Mouse (Mus musculus): Measurements from ENCODE around the gene Adprhl1. TPM values are rescaled to one million over a fixed set of nuclear protein-coding genes. Genes with fewer than 3 reads are reported as not detected.
A peak's percentile ranks its signal among the peaks of the same experiment; 100 is the strongest.

Gene Adprhl1
- 0.04 TPM for polyA plus RNA-seq (2021)

DNA sequence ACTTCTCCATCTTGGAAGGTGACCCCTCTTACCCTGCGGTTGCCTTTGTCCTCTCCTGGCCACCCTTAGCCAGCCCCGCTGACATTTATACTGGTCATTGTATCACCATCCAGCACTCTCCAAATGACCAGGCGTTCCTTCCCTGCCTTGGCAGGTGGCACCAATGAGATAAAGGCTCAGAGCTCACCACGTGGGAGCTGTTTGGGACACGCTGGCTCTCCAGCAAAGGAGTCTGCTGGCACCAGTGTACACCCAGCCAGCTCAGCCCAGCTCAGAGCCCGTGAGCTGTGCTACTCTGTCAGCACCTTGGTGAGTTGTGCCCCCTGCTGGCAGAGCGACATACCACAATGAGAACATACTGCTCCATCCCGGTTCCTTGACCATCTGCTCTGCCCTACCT lies at the start of gene Adprhl1:
Gene Adprhl1, minus strand, starts transcription at position 144 of the 400 bp plus-strand sequence.
- ChIA-PET POLR2A (no interaction called here), CTCF (interaction anchor here (0.9 to 1.5 kb wide), 2 partner anchors 9 to 12 kb away, joined by 3 read pairs; no protein-coding TSS in a partner anchor)
- peaks cover 12% of the 10 kb centered on the region for H3K27me3 ChIP-seq
- in situ Hi-C loops (cut with MboI; ENCODE audit: low pct_unique_long_range_greater_than_20kb), result no loop called here
- ATAC-seq, result peak; percentile 49
- no peak for TF ChIP-seq CTCF (IDR thresholded peaks at IDR 0.05)
- no peak for DNase-seq (ENCODE audit: low read depth, low spot score)

DNA sequence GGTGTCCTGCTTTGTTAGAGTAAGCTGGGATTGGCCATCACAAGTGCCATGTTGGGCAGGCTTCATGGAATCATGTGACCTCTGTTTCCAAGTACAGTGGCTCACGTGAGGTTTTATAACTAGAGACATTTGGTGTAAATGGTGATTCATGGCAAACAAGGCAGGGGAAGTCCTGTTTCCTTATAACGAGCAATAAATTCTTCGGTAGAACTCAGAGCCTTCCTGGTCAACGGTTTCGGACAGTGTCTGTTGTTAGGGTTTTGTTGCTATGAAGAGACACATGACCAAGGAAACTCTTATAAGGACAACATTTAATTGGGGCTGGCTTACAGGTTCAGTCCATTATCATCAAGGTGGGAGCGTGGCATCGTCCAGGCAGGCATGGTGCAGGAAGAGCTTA lies 47.1 kb upstream of the Adprhl1 start:
- no peak for TF ChIP-seq CTCF (IDR thresholded peaks at IDR 0.05)
- in situ Hi-C loops (cut with MboI; ENCODE audit: low pct_unique_long_range_greater_than_20kb), result no loop called here
- ChIA-PET POLR2A (no interaction called here), CTCF (no interaction called here)
- ATAC-seq (no peak), DNase-seq (ENCODE audit: low read depth, low spot score) (no peak)
- H3K27me3 ChIP-seq, result no peaks in the 10 kb centered on the region

DNA sequence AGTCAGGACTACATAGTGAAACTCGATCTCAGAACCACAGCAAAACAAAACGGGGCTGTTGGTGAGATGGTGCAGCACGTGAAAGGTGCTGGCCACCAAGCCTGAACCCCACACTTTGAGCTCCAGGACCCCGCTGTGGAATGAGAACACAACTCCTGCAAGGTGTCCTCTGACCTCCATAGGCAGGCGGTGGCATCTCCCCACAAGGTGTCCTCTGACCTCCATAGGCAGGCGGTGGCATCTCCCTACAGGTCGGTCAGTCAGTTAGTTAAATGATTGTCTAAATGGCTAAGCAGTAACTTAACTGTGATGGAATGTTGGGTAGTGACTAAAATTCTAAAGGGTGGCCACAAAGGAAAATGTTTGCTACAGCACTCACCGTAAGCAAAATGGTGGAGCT lies 45.6 kb upstream of the Adprhl1 start:
- DNase-seq (ENCODE audit: low read depth, low spot score), result no peak
- no peak for TF ChIP-seq CTCF (IDR thresholded peaks at IDR 0.05)
- in situ Hi-C loops (cut with MboI; ENCODE audit: low pct_unique_long_range_greater_than_20kb), result no loop called here
- ChIA-PET CTCF (interaction anchor here (1.1 to 1.2 kb wide), 2 partner anchors 9 to 24 kb away, joined by 3 read pairs; no protein-coding TSS in a partner anchor), POLR2A (no interaction called here)
- H3K27me3 ChIP-seq, result no peaks in the 10 kb centered on the region
- no peak for ATAC-seq

DNA sequence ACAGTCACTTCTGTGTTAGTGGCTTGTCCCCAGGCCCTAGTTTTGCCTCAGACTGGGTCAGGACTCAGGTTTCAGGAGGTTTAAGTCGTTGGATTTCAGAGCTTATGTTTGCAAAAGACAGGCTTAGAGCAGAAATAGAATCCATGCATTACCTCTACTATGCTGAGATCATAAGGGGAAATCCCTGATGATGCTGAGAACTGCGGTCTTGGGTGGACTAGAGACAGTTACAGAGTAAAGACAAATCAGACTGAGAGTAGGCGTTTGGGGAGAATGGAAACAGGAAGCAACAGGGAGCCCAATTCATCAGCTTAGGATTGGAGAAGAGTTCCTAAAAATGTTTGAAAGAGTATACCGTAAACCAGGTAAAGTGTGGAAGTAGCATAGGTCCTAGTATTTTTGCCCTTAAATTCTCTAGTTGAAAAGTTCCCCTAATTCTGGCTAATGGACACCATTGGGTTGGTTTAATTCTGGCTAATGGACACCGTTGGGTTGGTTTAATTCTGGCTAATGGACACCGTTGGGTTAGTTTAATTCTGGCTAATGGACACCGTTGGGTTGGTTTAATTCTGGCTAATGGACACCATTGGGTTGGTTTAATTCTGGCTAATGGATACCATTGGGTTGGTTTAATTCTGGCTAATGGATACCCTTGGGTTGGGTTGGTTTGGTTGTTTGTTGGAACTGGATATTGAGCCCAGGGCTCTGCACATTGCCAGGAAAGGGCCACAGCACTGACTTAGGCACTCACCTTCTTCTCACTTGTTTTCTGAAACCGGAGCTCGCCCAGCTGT lies 39.9 kb upstream of the Adprhl1 start:
- ChIA-PET CTCF (interaction anchor here (0.6 kb wide), 1 partner anchor 315 kb away, joined by 3 read pairs; no protein-coding TSS in a partner anchor), POLR2A (no interaction called here)
- DNase-seq (ENCODE audit: low read depth, low spot score) (no peak), ATAC-seq (no peak)
- H3K27me3 ChIP-seq, result no peaks in the 10 kb centered on the region
- TF ChIP-seq CTCF (IDR thresholded peaks at IDR 0.05), result no peak
- in situ Hi-C loops (cut with MboI; ENCODE audit: low pct_unique_long_range_greater_than_20kb), result no loop called here

DNA sequence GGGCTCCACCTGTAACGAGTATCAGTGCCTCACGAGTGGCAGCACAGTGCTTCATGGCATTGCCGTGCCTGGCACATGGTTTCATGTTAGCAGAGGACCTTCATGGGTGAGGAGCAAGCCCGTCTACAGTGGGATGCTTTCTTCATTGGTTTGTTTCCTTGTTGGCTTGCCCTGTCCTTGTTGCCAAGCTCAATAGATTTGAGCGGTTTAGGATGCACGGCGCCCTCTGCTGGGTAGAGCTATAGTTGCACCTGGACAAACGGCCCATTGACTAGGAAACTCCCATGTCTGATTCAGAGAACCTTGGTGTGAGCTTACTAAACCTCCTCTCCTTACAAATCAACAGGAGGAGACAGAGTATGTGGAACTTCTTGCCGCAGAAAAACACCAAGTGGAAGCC lies 38.4 kb upstream of the Adprhl1 start:
- ATAC-seq (no peak), DNase-seq (ENCODE audit: low read depth, low spot score) (no peak)
- in situ Hi-C loops (cut with MboI; ENCODE audit: low pct_unique_long_range_greater_than_20kb), result no loop called here
- TF ChIP-seq CTCF (IDR thresholded peaks at IDR 0.05), result no peak
- ChIA-PET POLR2A (interaction anchor here (0.9 kb wide), 1 partner anchor 20 kb away, joined by 5 read pairs; no protein-coding TSS in a partner anchor), CTCF (interaction anchor here (0.6 to 1.6 kb wide), 3 partner anchors 13 to 105 kb away, joined by 3 to 5 read pairs (median 3); no protein-coding TSS in a partner anchor)
- H3K27me3 ChIP-seq, result no peaks in the 10 kb centered on the region

DNA sequence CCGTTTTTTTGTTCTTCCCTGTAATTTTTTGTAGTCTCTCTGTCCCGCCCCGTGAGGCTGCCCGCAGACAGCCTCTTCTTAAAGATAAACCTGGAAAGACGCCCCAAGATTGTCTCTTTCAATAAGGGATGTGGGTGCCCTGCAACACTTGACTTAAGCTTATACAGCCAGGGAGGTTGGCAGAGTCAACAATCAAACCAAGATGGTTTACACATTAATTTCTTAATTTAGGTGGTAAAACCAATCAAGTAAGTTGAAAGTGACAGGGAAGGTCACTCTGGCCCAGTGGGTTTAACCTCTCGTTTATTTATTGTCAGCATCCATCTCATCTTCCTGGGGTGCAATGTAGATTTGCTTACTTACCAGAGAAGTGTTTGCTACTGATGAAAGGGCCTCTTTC lies 34.7 kb upstream of the Adprhl1 start:
- ATAC-seq, result no peak
- POLR2A ChIA-PET, result interaction anchor here (0.5 to 1.2 kb wide), 4 partner anchors 9 to 315 kb away, joined by 3 to 4 read pairs (median 3); no protein-coding TSS in a partner anchor
- no peaks in the 10 kb centered on the region for H3K27me3 ChIP-seq
- CTCF ChIA-PET, result no interaction called here
- in situ Hi-C loops (cut with MboI; ENCODE audit: low pct_unique_long_range_greater_than_20kb), result no loop called here
- no peak for DNase-seq (ENCODE audit: low read depth, low spot score)
- no peak for TF ChIP-seq CTCF (IDR thresholded peaks at IDR 0.05)

DNA sequence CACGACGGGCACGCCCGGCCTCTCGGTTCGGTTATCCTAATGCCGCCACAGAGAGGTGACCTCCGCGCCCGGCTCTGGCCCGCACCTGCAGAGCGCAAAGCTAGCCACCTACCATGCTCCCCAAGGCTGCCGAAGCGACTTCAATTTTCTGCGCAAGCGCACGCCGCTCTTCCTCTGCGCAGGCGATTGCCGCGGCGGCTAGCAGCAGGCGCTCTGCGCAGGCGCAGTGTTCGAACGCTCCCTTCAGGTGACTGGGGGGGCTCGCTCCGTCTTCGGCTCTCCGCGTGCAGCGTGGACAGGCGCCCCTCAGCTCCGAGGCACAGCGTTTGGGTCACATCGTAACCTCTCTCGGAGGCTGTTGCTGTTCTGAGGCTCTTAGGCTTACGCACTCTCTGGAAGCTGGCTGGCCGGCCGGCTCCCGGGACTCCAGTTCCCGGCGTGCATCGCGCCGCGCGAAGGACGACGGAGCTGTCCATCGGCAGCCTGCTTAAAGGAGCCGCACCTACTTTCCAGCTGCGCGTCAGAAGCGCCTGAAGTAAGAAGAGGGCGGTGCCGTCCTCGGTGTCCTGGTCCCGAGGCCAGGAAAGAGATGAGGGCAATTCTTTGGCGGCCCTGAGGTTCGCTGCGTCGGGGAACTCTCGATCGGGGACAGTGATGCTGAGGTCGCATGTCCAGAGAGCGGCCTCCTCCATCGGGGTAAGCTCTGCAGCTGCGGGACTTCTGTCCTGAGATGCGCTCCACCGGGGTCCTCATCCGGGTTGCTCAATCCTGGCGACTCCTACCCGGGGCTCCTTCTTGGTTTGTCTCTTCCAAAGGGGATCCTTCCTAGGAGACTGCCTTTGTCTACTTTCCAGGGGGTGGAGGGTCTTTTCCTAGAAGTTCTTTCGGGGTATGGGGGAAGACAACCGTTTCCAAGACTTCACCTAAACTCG lies 34.0 kb upstream of the Adprhl1 start, which contains the start of the genes Dcun1d2 and Tmco3:
Gene Dcun1d2, minus strand, starts transcription at position 440 of the 932 bp plus-strand sequence.
Gene Tmco3, plus strand, starts transcription at position 499 of the 932 bp plus-strand sequence.
- DNase-seq (ENCODE audit: low read depth, low spot score), result peak; percentile 88
- in situ Hi-C loops (cut with MboI; ENCODE audit: low pct_unique_long_range_greater_than_20kb), result no loop called here
- ChIA-PET POLR2A (interaction anchor here (0.5 to 1.1 kb wide), 3 partner anchors 11 to 315 kb away, joined by 3 to 4 read pairs (median 3); no protein-coding TSS in a partner anchor), CTCF (interaction anchor here (1.3 kb wide), 1 partner anchor 10 kb away, joined by 4 read pairs; no protein-coding TSS in a partner anchor)
- TF ChIP-seq CTCF (IDR thresholded peaks at IDR 0.05), result no peak
- H3K27me3 ChIP-seq, result no peaks in the 10 kb centered on the region
- ATAC-seq, result peak; percentile 82

DNA sequence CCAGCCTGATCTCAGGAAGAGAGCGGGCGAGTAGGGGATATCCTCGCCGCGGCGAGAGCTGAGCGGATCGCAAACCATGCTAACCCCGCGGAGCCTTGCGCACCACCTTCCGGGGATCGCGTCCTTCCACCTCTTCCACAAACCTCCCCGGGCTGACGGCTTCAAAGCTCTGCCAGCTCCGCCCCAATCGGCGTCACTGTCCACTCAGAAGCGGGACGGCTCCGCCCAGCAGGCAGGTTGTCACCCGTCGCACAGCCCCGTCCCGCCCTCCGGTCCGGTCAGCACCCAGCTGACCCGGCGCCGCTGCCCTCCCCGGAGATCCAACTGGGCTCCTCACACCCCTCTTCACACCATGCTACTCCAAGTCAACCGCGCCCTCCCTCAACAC lies 33.3 kb upstream of the Adprhl1 start:
- ChIA-PET POLR2A (no interaction called here), CTCF (interaction anchor here (1.3 kb wide), 1 partner anchor 10 kb away, joined by 4 read pairs; no protein-coding TSS in a partner anchor)
- no peak for TF ChIP-seq CTCF (IDR thresholded peaks at IDR 0.05)
- ATAC-seq (peak; percentile 89), DNase-seq (ENCODE audit: low read depth, low spot score) (peak; percentile 58)
- in situ Hi-C loops (cut with MboI; ENCODE audit: low pct_unique_long_range_greater_than_20kb), result no loop called here
- no peaks in the 10 kb centered on the region for H3K27me3 ChIP-seq

DNA sequence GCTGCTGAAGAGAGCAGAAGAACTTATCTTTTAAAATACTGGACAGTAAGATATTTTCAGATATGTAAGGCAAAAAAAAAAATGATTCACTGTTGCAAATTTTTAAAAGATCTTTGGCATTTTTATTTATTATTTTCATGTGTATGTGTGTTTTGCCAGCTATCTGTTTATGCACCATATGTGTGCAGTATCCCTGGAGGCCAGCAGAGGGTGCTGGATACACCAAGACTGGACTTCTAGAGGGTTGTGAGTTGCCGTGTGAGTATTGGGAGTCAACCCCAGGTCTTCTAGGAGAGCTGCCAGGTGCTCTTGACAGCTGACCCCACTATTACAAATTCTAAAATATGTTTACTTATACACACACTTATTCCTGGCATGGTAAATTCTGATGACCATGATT lies 29.2 kb upstream of the Adprhl1 start:
- no peaks in the 10 kb centered on the region for H3K27me3 ChIP-seq
- in situ Hi-C loops (cut with MboI; ENCODE audit: low pct_unique_long_range_greater_than_20kb), result no loop called here
- POLR2A ChIA-PET, result interaction anchor here (0.7 kb wide), 1 partner anchor 125 kb away, joined by 3 read pairs; no protein-coding TSS in a partner anchor
- DNase-seq (ENCODE audit: low read depth, low spot score), result no peak
- ATAC-seq, result no peak
- TF ChIP-seq CTCF (IDR thresholded peaks at IDR 0.05), result no peak
- CTCF ChIA-PET, result interaction anchor here (0.9 kb wide), 1 partner anchor 10 kb away, joined by 5 read pairs; no protein-coding TSS in a partner anchor

DNA sequence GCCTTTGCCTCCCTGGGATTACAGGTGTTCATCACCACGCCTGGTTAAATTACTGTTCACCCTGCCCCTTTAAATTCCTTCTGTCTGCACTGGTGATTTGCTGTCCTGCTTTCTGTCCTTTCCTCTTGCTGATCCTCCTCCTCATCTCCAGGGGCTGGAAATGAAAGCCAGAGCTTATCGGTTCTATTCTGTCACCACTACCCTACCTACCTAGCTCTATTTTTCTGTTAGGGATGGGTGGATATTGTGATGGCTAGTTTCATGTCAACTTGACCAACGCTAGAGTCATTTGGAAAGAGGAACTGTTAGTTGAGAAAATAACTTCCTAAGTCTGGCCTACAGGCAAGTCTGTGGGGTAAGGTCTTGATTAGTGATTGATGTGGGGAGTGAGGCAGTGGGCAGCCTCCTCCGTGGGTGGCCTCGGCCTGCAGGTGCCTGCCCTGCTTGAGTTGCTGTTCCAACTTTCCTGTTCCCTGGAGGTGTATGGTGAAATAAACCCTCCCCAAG lies 23.0 kb upstream of the Adprhl1 start:
- CTCF ChIA-PET, result interaction anchor here (0.9 to 1.7 kb wide), 3 partner anchors 10 to 100 kb away, joined by 3 to 4 read pairs (median 3); no protein-coding TSS in a partner anchor
- POLR2A ChIA-PET, result interaction anchor here (1.2 kb wide), 1 partner anchor 11 kb away, joined by 3 read pairs; the partner anchor contains the start of genes Dcun1d2 and Tmco3
- no peaks in the 10 kb centered on the region for H3K27me3 ChIP-seq
- TF ChIP-seq CTCF (IDR thresholded peaks at IDR 0.05), result no peak
- DNase-seq (ENCODE audit: low read depth, low spot score) (no peak), ATAC-seq (no peak)
- in situ Hi-C loops (cut with MboI; ENCODE audit: low pct_unique_long_range_greater_than_20kb), result no loop called here

All from Patski (cell line).